Mouse (Mus musculus): ENCODE measurements around the gene Mst1.

Mst1 gene

GRCm38 (mm10) chr9:108133478-108133877, 53.2 kb downstream of the Mst1 start:
- peak; percentile 85 to 91 for DNase-seq
